ENCODE assay signal across 8 mouse cellular contexts in the genomic region with DNA sequence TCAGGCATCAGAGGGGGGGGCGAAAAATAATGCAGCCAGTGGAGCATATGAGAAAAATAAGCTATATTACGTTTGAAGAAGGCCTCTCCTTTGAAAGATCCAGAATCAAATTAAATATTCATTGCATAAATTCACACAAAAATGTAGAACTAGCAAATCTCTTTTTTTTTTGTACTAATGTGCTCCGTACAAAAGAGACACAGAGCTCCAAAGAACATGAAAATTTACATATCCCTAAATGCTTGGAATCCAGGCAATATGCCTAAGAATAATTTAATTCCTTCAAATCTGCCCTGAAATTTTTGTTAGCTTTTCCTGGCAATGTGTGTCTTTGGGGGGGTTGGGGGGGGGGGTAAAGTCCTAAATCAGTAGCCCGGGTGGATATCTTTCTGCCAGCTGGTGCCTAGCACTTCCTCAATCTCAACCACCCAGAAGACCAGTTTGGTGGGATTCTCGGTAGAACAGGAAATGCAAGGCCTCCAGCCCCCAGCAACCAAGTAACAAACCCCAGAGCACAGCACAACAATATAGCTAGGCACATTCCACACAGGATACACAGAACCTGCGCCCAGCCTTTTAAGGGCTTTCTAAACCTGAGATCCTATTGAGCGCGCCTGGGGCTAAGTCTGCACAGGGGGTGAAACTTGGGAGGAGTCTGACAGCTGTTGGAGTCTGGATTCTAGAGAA. TPM values are rescaled to one million over a fixed set of nuclear protein-coding genes. Genes with fewer than 3 reads are reported as not detected.
DNase-seq lines count a peak whose midpoint lies in the region; ATAC-seq and TF ChIP-seq lines count a peak whose summit lies in the region.

No protein-coding gene starts in this region.

- H3K27me3 ChIP-seq in spleen, adult 2 months (ENCODE audit: control insufficient read depth, insufficient read depth, low read length) = no peaks in the 10 kb centered on the region
- no peaks in the 10 kb centered on the region for H3K27me3 ChIP-seq in stomach, embryonic 14.5 days (ENCODE audit: control insufficient read depth, insufficient read depth, low read length)

- no peaks in the 10 kb centered on the region for H3K9me3 ChIP-seq in stomach, embryonic 14.5 days (ENCODE audit: control insufficient read depth, low read depth, low read length)

- H3K9ac ChIP-seq in stomach, embryonic 14.5 days (replicated peaks; ENCODE audit: low read depth, low read length) = no peak overlapping the region

- H3K36me3 ChIP-seq in spleen, adult 2 months (ENCODE audit: control insufficient read depth, insufficient read depth, low read length) = peaks cover 13% of the 10 kb centered on the region
- H3K36me3 ChIP-seq in stomach, embryonic 14.5 days (ENCODE audit: control insufficient read depth, insufficient read depth, low read length) = peaks cover 17% of the 10 kb centered on the region

- H3K4me3 ChIP-seq in gastrocnemius, adult 2 months = peak overlapping the region; percentile 50
- H3K4me3 ChIP-seq in spleen, adult 2 months (ENCODE audit: extremely low read depth, insufficient read depth, insufficient read length) = no peak overlapping the region
- no peak overlapping the region for H3K4me3 ChIP-seq in stomach, embryonic 14.5 days (ENCODE audit: low read depth, low read length)

- peak overlapping the region; percentile 5; the same call in 1 of the 2 replicates for H3K4me2 ChIP-seq in stomach, embryonic 14.5 days (replicated peaks; ENCODE audit: low read depth, low read length)

- H3K4me1 ChIP-seq in spleen, adult 2 months (ENCODE audit: control insufficient read depth, insufficient read depth, insufficient read length) = peaks cover 30% of the 10 kb centered on the region
- H3K4me1 ChIP-seq in stomach, embryonic 14.5 days (ENCODE audit: control insufficient read depth, insufficient read depth, low read length) = peaks cover 67% of the 10 kb centered on the region

- intact Hi-C loops in gastrocnemius, adult 2 months (cut with DNase I) = loop anchor here (10.0 kb wide), 1 partner anchor 565 kb away; no protein-coding TSS in a partner anchor

- ATAC-seq in hematopoietic stem cell, adult 5-6 weeks (replicated peaks in 1 of 2; ENCODE audit: insufficient read depth in 1 of 2, low FRiP score in 2 of 2, low TSS enrichment in 1 of 2, low read depth in 1 of 2, poor library complexity in 2 of 2, severe bottlenecking in 2 of 2) = peak; percentile 76 to 84
- no peak for ATAC-seq in stomach, embryonic 14.5 days (ENCODE audit: insufficient number of reproducible peaks, insufficient read depth, low FRiP score, low read depth)

- no peak for DNase-seq in gastrocnemius, adult 2 months
- DNase-seq in gastrocnemius, postnatal 4 days (ENCODE audit: low spot score in 2 of 2) = no peak
- no peak for DNase-seq in spleen, adult 2 months (ENCODE audit: low read depth in 1 of 2, low spot score in 2 of 2)
- no peak for DNase-seq in spleen, postnatal 10 days (ENCODE audit: low spot score in 2 of 2)
- DNase-seq in frontal cortex, postnatal 10 days (ENCODE audit: low spot score in 2 of 2) = no peak
- DNase-seq in cerebellum, adult 11 months = no peak

- no peak for TF ChIP-seq POLR2A in spleen, adult 2 months (IDR thresholded peaks at IDR 0.05; ENCODE audit: low read depth, low read length)

- TF ChIP-seq CTCF in gastrocnemius, adult 2 months (IDR thresholded peaks at IDR 0.05) = no peak
- no peak for TF ChIP-seq CTCF in spleen, adult 2 months (IDR thresholded peaks at IDR 0.05; ENCODE audit: extremely low read depth, insufficient read depth, insufficient read length, insufficient replicate concordance)

- WGBS in spleen, adult 2 months = 28% methylated on average over 8 of the region's 8 CpGs
- WGBS in stomach, embryonic 14.5 days = 33% methylated on average over 8 of the region's 8 CpGs

- H3K27ac ChIP-seq in gastrocnemius, adult 2 months = peak overlapping the region; percentile 61
- peak overlapping the region; percentile 37; the same call in 1 of the 2 replicates for H3K27ac ChIP-seq in spleen, adult 2 months (ENCODE audit: insufficient read depth, low read length)
- H3K27ac ChIP-seq in stomach, embryonic 14.5 days (ENCODE audit: low read length) = peak overlapping the region; percentile 58; the same call in 1 of the 2 replicates

RNA-seq across cellular contexts. Expression of a gene that starts 7.9 kb away (rescaled TPM):
- 10 to 100 TPM; 41.3 to 52.1 TPM for total RNA-seq in gastrocnemius, adult 2 months (2021)
- total RNA-seq in gastrocnemius, postnatal 4 days (2021) = 10 to 100 TPM; 42.1 to 45.5 TPM
- polyA plus RNA-seq in spleen, adult 2 months (2012; rRNA removed) = 17.1 and 18.4 TPM in 2 replicates
- 167 and 187 TPM in 2 replicates for total RNA-seq in hematopoietic stem cell, adult 5-6 weeks (2017)
- polyA plus RNA-seq in stomach, embryonic 14.5 days (2014; fragmentation: Nextera tagmentation; extraction: Ambion mirVana) = 95.5 and 98.3 TPM in 2 replicates
